Mouse (Mus musculus) MEL (cell line): Measurements from ENCODE around the gene Mmp11. TPM values are rescaled to one million over a fixed set of nuclear protein-coding genes. Genes with fewer than 3 reads are reported as not detected.

Source experiments
- DNase-seq: peaks from one replicate; pipeline ENCODE4 v3.0.0; 2011; ENCODE audit warnings: low read depth, low spot score
- H3K27ac ChIP-seq: 2 replicates; pipeline ENCODE4 v1.5.1; 2012; ENCODE audit warnings: low read depth, mild to moderate bottlenecking, control low read depth, low read length, moderate library complexity; ENCODE audit not compliant: control insufficient read depth
- H3K27me3 ChIP-seq, 2 experiments: fragments of 150-350 bp in 1 of 2; sonication (generic) in 1 of 2; 2 replicates each; pipeline ENCODE4 v1.6.1; 2012; ENCODE audit warnings: low read length in 2 of 2, mild to moderate bottlenecking in 2 of 2, improper control_type of control experiment in 1 of 2, moderate library complexity in 1 of 2; ENCODE audit not compliant: insufficient read depth in 2 of 2, control insufficient read depth in 1 of 2
- H3K36me3 ChIP-seq, 2 experiments: 2 replicates each; pipeline ENCODE4 v1.6.1; 2012 to 2014; ENCODE audit warnings: low read length in 2 of 2, improper control_type of control experiment in 1 of 2, inconsistent platforms in 1 of 2, mild to moderate bottlenecking in 1 of 2; ENCODE audit not compliant: insufficient read depth in 2 of 2, control insufficient read depth in 1 of 2
- H3K4me1 ChIP-seq, 2 experiments: fragments of 150-350 bp in 1 of 2; sonication (generic) in 1 of 2; 2 replicates each; pipeline ENCODE4 v1.6.1; 2012; ENCODE audit warnings: low read length in 2 of 2, improper control_type of control experiment in 1 of 2, mild to moderate bottlenecking in 1 of 2; ENCODE audit not compliant: insufficient read depth in 2 of 2, control insufficient read depth in 1 of 2
- H3K4me3 ChIP-seq, 2 experiments: fragments of 150-350 bp in 1 of 2; sonication (generic) in 1 of 2; 2 replicates each; pipeline ENCODE4 v1.5.1; 2012; ENCODE audit warnings: low read depth in 2 of 2, low read length in 2 of 2, mild to moderate bottlenecking in 2 of 2, moderate library complexity in 2 of 2, control low read depth in 1 of 2, improper control_type of control experiment in 1 of 2; ENCODE audit not compliant: control insufficient read depth in 1 of 2, insufficient read depth in 1 of 2
- H3K79me2 ChIP-seq: 2 replicates; pipeline ENCODE4 v1.6.1; 2012; ENCODE audit warnings: mild to moderate bottlenecking, low read length, moderate library complexity; ENCODE audit not compliant: control insufficient read depth, poor library complexity, insufficient read depth
- H3K9ac ChIP-seq: 2 replicates; pipeline ENCODE4 v1.6.1; 2012; ENCODE audit warnings: low read depth, mild to moderate bottlenecking, control low read depth, low read length, moderate library complexity; ENCODE audit not compliant: control insufficient read depth, poor library complexity, severe bottlenecking
- H3K9me3 ChIP-seq: fragments of 150-350 bp; sonication (generic); replicated peaks from 2 replicates; pipeline ENCODE4 v1.6.1; 2012; ENCODE audit warnings: mild to moderate bottlenecking, low read length, improper control_type of control experiment, moderate library complexity; ENCODE audit not compliant: insufficient read depth
- BHLHE40 ChIP-seq: IDR thresholded peaks from 2 replicates; pipeline ENCODE4 v1.6.1; 2012; ENCODE audit warnings: low read depth, mild to moderate bottlenecking, inconsistent platforms, low read length, improper control_type of control experiment, borderline replicate concordance
- CHD2 ChIP-seq: IDR thresholded peaks from 2 replicates; pipeline ENCODE4 v1.6.1; 2011; ENCODE audit warnings: low read length, improper control_type of control experiment
- CTCF ChIP-seq, 3 experiments: IDR thresholded peaks in 2 of 3; conservative IDR thresholded peaks in 1 of 3; 2 replicates each; pipeline ENCODE4 v1.5.1; 2011 to 2012; ENCODE audit warnings: low read length in 3 of 3, low read depth in 2 of 3, mild to moderate bottlenecking in 2 of 3, improper control_type of control experiment in 1 of 3, inconsistent platforms in 1 of 3, mixed read lengths in 1 of 3, moderate library complexity in 1 of 3; ENCODE audit not compliant: control insufficient read depth in 1 of 3, insufficient read depth in 1 of 3, poor library complexity in 1 of 3, severe bottlenecking in 1 of 3
- EP300 ChIP-seq, 2 experiments: IDR thresholded peaks; 2 replicates each; pipeline ENCODE4 v1.6.1; 2011; ENCODE audit warnings: improper control_type of control experiment in 2 of 2, low read length in 2 of 2, low read depth in 1 of 2, mild to moderate bottlenecking in 1 of 2
- KAT2A ChIP-seq: conservative IDR thresholded peaks from 2 replicates; pipeline ENCODE4 v1.6.1; 2012; ENCODE audit warnings: low read depth, low read length, improper control_type of control experiment, inconsistent platforms
- MAX ChIP-seq: IDR thresholded peaks from 2 replicates; pipeline ENCODE4 v1.6.1; 2011; ENCODE audit warnings: low read length, improper control_type of control experiment
- MAZ ChIP-seq: IDR thresholded peaks from 2 replicates; pipeline ENCODE4 v1.6.1; 2012; ENCODE audit warnings: low read depth, mild to moderate bottlenecking, inconsistent platforms, low read length, improper control_type of control experiment
- MEF2A ChIP-seq: IDR thresholded peaks from 2 replicates; pipeline ENCODE4 v1.6.1; 2014; ENCODE audit warnings: low read depth, mild to moderate bottlenecking, inconsistent platforms, low read length, improper control_type of control experiment; ENCODE audit not compliant: poor library complexity, insufficient replicate concordance, severe bottlenecking; ENCODE audit errors: extremely low read depth
- MYB ChIP-seq: IDR thresholded peaks from 2 replicates; pipeline ENCODE4 v1.6.1; 2011; ENCODE audit warnings: mild to moderate bottlenecking, low read depth, low read length, improper control_type of control experiment
- MYC ChIP-seq: IDR thresholded peaks from 2 replicates; pipeline ENCODE4 v1.6.1; 2011; ENCODE audit warnings: low read depth, mild to moderate bottlenecking, low read length, improper control_type of control experiment, moderate library complexity
- NRF1 ChIP-seq: IDR thresholded peaks from 2 replicates; pipeline ENCODE4 v1.6.1; 2014; ENCODE audit warnings: low read depth, mild to moderate bottlenecking, inconsistent platforms, low read length, improper control_type of control experiment, moderate library complexity; ENCODE audit not compliant: poor library complexity, insufficient read depth, severe bottlenecking
- RAD21 ChIP-seq: IDR thresholded peaks from 2 replicates; pipeline ENCODE4 v1.6.1; 2011; ENCODE audit warnings: mild to moderate bottlenecking, low read depth, low read length, improper control_type of control experiment
- RCOR1 ChIP-seq: IDR thresholded peaks from 2 replicates; pipeline ENCODE4 v1.6.1; 2012; ENCODE audit warnings: low read depth, mild to moderate bottlenecking, inconsistent platforms, low read length, improper control_type of control experiment
- SIN3A ChIP-seq: IDR thresholded peaks from 2 replicates; pipeline ENCODE4 v1.6.1; 2012; ENCODE audit warnings: low read length, improper control_type of control experiment, inconsistent platforms
- SMC3 ChIP-seq: IDR thresholded peaks from 2 replicates; pipeline ENCODE4 v1.6.1; 2011; ENCODE audit warnings: low read depth, low read length, improper control_type of control experiment
- TBP ChIP-seq: IDR thresholded peaks from 2 replicates; pipeline ENCODE4 v1.8.0; 2011; ENCODE audit warnings: low read depth, low read length, improper control_type of control experiment
- UBTF ChIP-seq: IDR thresholded peaks from 2 replicates; pipeline ENCODE4 v1.6.1; 2012; ENCODE audit warnings: low read depth, mild to moderate bottlenecking, inconsistent platforms, low read length, improper control_type of control experiment, moderate library complexity, borderline replicate concordance; ENCODE audit not compliant: insufficient read depth
- ZC3H11A ChIP-seq: IDR thresholded peaks from 2 replicates; pipeline ENCODE4 v1.6.1; 2012; ENCODE audit warnings: low read depth, mild to moderate bottlenecking, inconsistent platforms, low read length, improper control_type of control experiment
- ZNF384 ChIP-seq: IDR thresholded peaks from 2 replicates; pipeline ENCODE4 v1.6.1; 2012; ENCODE audit warnings: low read depth, mild to moderate bottlenecking, inconsistent platforms, low read length, improper control_type of control experiment
- polyA plus RNA-seq, 2 experiments: library from polyadenylated mRNA; stranded (reverse) in 1 of 2; unstranded in 1 of 2; fragments of >175 nt in 1 of 2; fragments of >200 nt in 1 of 2; gene quantifications; 2 replicates each; pipeline versions ENCODE4 v1.2.1 to v1.2.4; 2012; ENCODE audit warnings: low replicate concordance in 2 of 2, low read depth in 1 of 2; ENCODE audit not compliant: insufficient read length in 2 of 2, insufficient read depth in 1 of 2, missing spikeins in 1 of 2
- total RNA-seq: library from RNA; depleted of rRNA; stranded (reverse); fragments of 300-350 nt; gene quantifications from 2 replicates; pipeline ENCODE4 v1.2.3, GENCODE M21; 2012

Mmp11 gene
- total and polyA plus RNA-seq, 3 experiments: 1.3 to 5.9 TPM; not detected in 1

- no peaks in the 10 kb centered on the region for H3K4me1 ChIP-seq
- no peaks in the 10 kb centered on the region for H3K27me3 ChIP-seq
- no peak for TF ChIP-seq BHLHE40
- no peak for TF ChIP-seq CHD2
- TF ChIP-seq, all 39 proteins: peak for 0
- no peaks in the 10 kb centered on the region for H3K79me2 ChIP-seq
- H3K4me3 ChIP-seq: no peak overlapping the region
- no peak overlapping the region for H3K9ac ChIP-seq
- no peaks in the 10 kb centered on the region for H3K36me3 ChIP-seq
- no peak overlapping the region for H3K27ac ChIP-seq
- DNase-seq: no peak
- no peaks in the 10 kb centered on the region for H3K9me3 ChIP-seq
These were observed 51.6 kb downstream of the Mmp11 start for GRCm38 (mm10) chr10:75884742-75885141.

DNA sequence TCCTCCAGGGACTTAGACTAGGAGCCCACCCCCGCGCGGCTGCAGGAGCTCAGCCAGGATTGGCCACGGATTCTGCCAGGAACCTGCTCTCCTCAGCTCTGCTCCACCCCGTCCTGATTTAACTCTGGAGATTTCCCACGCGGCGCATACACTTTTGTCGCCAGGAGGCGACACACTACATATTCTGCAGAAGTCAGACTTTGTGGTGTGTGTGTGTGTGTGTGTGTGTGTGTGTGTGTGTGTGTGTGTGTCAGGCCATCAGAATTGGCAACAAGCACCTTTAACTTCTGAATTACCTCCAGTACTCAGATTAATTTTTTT lies 53.1 kb downstream of the Mmp11 start:
- DNase-seq: peak; percentile 51
- peak; percentile 65 for TF ChIP-seq SMC3
- peak in 2 of 3 experiments; percentile 60 to 62; a peak in 5 of 6 replicates for TF ChIP-seq CTCF (IDR thresholded peaks at IDR 0.05 in 2 of 3, conservative IDR thresholded peaks at IDR 0.05 in 1 of 3; ENCODE audit: control insufficient read depth in 1 of 3, insufficient read depth in 1 of 3, low read depth in 2 of 3, low read length in 3 of 3, poor library complexity in 1 of 3, severe bottlenecking in 1 of 3)
- TF ChIP-seq ZNF384: peak; percentile 64
- peak; percentile 51 for TF ChIP-seq ZC3H11A
- no peak for TF ChIP-seq MEF2A
- peak; percentile 48 for TF ChIP-seq RAD21
- TF ChIP-seq, all 39 proteins: peak for 5

DNA sequence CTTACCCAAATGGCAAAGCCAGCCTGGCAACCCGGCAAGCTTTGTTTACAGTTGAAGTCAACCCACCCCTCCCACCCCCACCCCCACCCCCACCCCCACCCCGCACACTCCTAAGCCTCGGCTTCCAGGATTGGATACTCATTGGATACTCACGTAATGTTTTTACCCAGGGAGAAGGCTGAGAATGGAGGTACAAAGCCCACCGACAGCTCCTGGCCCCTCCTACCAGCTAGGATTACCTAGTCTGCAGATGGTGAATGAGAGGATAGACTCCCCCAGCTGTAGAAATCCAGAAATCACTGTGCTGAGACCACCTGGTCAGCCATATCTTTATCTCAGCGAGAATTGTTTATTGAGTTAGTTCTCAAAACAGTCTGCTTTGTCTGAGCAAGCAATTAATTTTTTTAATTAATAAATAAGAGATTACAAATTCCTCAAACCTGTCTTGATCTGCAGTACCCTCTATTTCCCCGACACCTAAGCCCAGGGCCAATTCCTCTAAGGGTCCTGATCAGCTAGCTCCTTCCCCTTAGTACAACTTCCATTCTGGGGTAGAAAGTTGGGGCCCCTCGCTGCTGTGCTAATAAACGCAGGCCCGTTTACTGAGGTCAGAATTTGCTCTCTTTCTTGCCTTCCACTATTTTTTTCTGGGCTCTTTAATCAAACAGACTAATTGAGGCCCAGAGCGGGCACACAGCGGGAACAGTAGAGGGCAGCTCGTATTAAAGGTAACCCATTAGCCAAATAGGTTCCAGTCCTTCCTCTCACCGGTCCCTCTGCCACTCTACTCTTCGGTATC lies 53.7 kb downstream of the Mmp11 start:
- DNase-seq: no peak
- no peak for TF ChIP-seq MYB
- TF ChIP-seq RAD21: no peak
- no peak for TF ChIP-seq MYC
- no peak for TF ChIP-seq UBTF
- no peak for TF ChIP-seq KAT2A
- TF ChIP-seq NRF1: no peak
- TF ChIP-seq MAZ: no peak
- no peak for TF ChIP-seq SIN3A
- TF ChIP-seq TBP: no peak
- no peak for TF ChIP-seq MAX
- no peak for TF ChIP-seq RCOR1
- TF ChIP-seq EP300 (IDR thresholded peaks at IDR 0.05; ENCODE audit: low read depth in 1 of 2, low read length in 2 of 2): no peak
- Histone ChIP-seq H3K9ac (no peak overlapping the region), H3K4me3 (no peak overlapping the region), H3K79me2 (no peaks in the 10 kb centered on the region), H3K9me3 (no peaks in the 10 kb centered on the region), H3K27me3 (no peaks in the 10 kb centered on the region), H3K27ac (no peak overlapping the region), H3K4me1 (no peaks in the 10 kb centered on the region), H3K36me3 (no peaks in the 10 kb centered on the region)

More for the DNA sequence above, 53.1 kb downstream of the Mmp11 start:
- H3K36me3 ChIP-seq: no peaks in the 10 kb centered on the region
- H3K9me3 ChIP-seq: no peaks in the 10 kb centered on the region
- H3K79me2 ChIP-seq: no peaks in the 10 kb centered on the region
- no peak overlapping the region for H3K4me3 ChIP-seq
- no peaks in the 10 kb centered on the region for H3K4me1 ChIP-seq
- H3K27ac ChIP-seq: no peak overlapping the region
- no peak overlapping the region for H3K9ac ChIP-seq
- H3K27me3 ChIP-seq: no peaks in the 10 kb centered on the region
